Mouse (Mus musculus) myocyte (in vitro differentiated cells): ENCODE results near the gene Prpf8. TPM values are rescaled to one million over a fixed set of nuclear protein-coding genes. Genes with fewer than 3 reads are reported as not detected.

Experiments used
- H3K27me3 ChIP-seq: one replicate; pipeline ENCODE4 v1.6.1; 2011; ENCODE audit not compliant: control insufficient read depth, insufficient read depth, insufficient read length
- H3K36me3 ChIP-seq: one replicate; pipeline ENCODE4 v1.6.1; 2011; ENCODE audit not compliant: control insufficient read depth, insufficient read depth
- H3K4me2 ChIP-seq: one replicate; pipeline ENCODE4 v1.6.1; 2011; ENCODE audit warnings: low read depth, control low read depth
- H3K4me3 ChIP-seq: one replicate; pipeline ENCODE4 v1.5.1; 2011; ENCODE audit warnings: mild to moderate bottlenecking, control low read depth, moderate library complexity
- H3K79me2 ChIP-seq: one replicate; pipeline ENCODE4 v1.6.1; 2011; ENCODE audit not compliant: control insufficient read depth, insufficient read depth
- H3ac ChIP-seq: one replicate; pipeline ENCODE4 v1.6.1; 2011; ENCODE audit not compliant: control insufficient read depth, insufficient read length
- CEBPB ChIP-seq: IDR thresholded peaks from 2 replicates; pipeline ENCODE4 v1.6.1; 2011; ENCODE audit warnings: mild to moderate bottlenecking, moderate library complexity; ENCODE audit not compliant: poor library complexity, insufficient read depth, severe bottlenecking
- E2F4 ChIP-seq: IDR thresholded peaks from one replicate; pipeline ENCODE4 v1.6.1; 2011; ENCODE audit warnings: mild to moderate bottlenecking, control low read depth, moderate library complexity; ENCODE audit not compliant: insufficient read depth
- MAX ChIP-seq: IDR thresholded peaks from one replicate; pipeline ENCODE4 v1.6.1; 2011; ENCODE audit warnings: low read depth, mild to moderate bottlenecking, control low read depth
- MYOD1 ChIP-seq, 3 experiments: IDR thresholded peaks; one replicate each; pipeline ENCODE4 v1.6.1; 2011; ENCODE audit warnings: control low read depth in 2 of 3, low read depth in 2 of 3, mild to moderate bottlenecking in 2 of 3, moderate library complexity in 1 of 3; ENCODE audit not compliant: insufficient read length in 2 of 3, control insufficient read depth in 1 of 3
- MYOG ChIP-seq, 3 experiments: IDR thresholded peaks; one replicate each; pipeline ENCODE4 v1.6.1; 2011; ENCODE audit warnings: control low read depth in 2 of 3, low read depth in 2 of 3, mild to moderate bottlenecking in 2 of 3; ENCODE audit not compliant: insufficient read length in 2 of 3, control insufficient read depth in 1 of 3, insufficient read depth in 1 of 3
- POLR2A ChIP-seq: IDR thresholded peaks from one replicate; pipeline ENCODE4 v1.6.1; 2011; ENCODE audit warnings: low read depth, mild to moderate bottlenecking, control low read depth, moderate library complexity; ENCODE audit not compliant: insufficient read length
- POLR2AphosphoS2 ChIP-seq: IDR thresholded peaks from one replicate; pipeline ENCODE4 v1.6.1; 2011; ENCODE audit warnings: low read depth, control low read depth; ENCODE audit not compliant: insufficient read length
- REST ChIP-seq: IDR thresholded peaks from one replicate; pipeline ENCODE4 v1.6.1; 2011; ENCODE audit warnings: mild to moderate bottlenecking, control low read depth, moderate library complexity; ENCODE audit not compliant: insufficient read depth, insufficient read length
- SRF ChIP-seq: IDR thresholded peaks from one replicate; pipeline ENCODE4 v1.6.1; 2011; ENCODE audit warnings: low read depth; ENCODE audit not compliant: control insufficient read depth, insufficient read length
- TCF12 ChIP-seq: IDR thresholded peaks from one replicate; pipeline ENCODE4 v1.6.1; 2011; ENCODE audit warnings: mild to moderate bottlenecking, control low read depth; ENCODE audit not compliant: poor library complexity, insufficient read depth, severe bottlenecking
- TCF3 ChIP-seq: IDR thresholded peaks from one replicate; pipeline ENCODE4 v1.6.1; 2011; ENCODE audit warnings: low read depth, control low read depth; ENCODE audit not compliant: insufficient read length
- USF1 ChIP-seq: IDR thresholded peaks from one replicate; pipeline ENCODE4 v1.6.1; 2011; ENCODE audit warnings: low read depth, mild to moderate bottlenecking, control low read depth, moderate library complexity
- polyA plus RNA-seq: library from polyadenylated mRNA; unstranded; fragments of >200 nt; fragmentation: generic; extraction: Trizol; gene quantifications from one replicate; pipeline ENCODE4 v1.2.1, GENCODE M21; 2012; ENCODE audit warnings: missing spikeins

Prpf8 gene
- polyA plus RNA-seq, 1 experiment = 93.0 TPM

GRCm38 (mm10) chr11:75537491-75538183, 51.0 kb downstream of the Prpf8 start:
- Histone ChIP-seq H3K79me2 (no peaks in the 10 kb centered on the region), H3K4me3 (no peak overlapping the region), H3ac (no peak overlapping the region), H3K4me2 (peak overlapping the region; percentile 3), H3K36me3 (no peaks in the 10 kb centered on the region), H3K27me3 (no peaks in the 10 kb centered on the region)
- no peak for TF ChIP-seq TCF12
- TF ChIP-seq MYOG (IDR thresholded peaks at IDR 0.05; ENCODE audit: control insufficient read depth in 1 of 3, insufficient read depth in 1 of 3, insufficient read length in 2 of 3, low read depth in 2 of 3) = peak in 2 of 3 experiments; percentile 8 to 14

- peak in 2 of 3 experiments; percentile 22 to 73 for TF ChIP-seq MYOG (IDR thresholded peaks at IDR 0.05; ENCODE audit: control insufficient read depth in 1 of 3, insufficient read depth in 1 of 3, insufficient read length in 2 of 3, low read depth in 2 of 3)
- no peak for TF ChIP-seq E2F4
- TF ChIP-seq POLR2A = no peak
- TF ChIP-seq MYOD1 (IDR thresholded peaks at IDR 0.05; ENCODE audit: control insufficient read depth in 1 of 3, insufficient read length in 2 of 3, low read depth in 2 of 3) = peak in 2 of 3 experiments; percentile 41 to 71
- peak; percentile 37 for TF ChIP-seq TCF12
- TF ChIP-seq REST = no peak
- no peak for TF ChIP-seq MAX
- no peaks in the 10 kb centered on the region for H3K27me3 ChIP-seq
- no peaks in the 10 kb centered on the region for H3K79me2 ChIP-seq
- H3ac ChIP-seq = no peak overlapping the region
- H3K4me2 ChIP-seq = peak overlapping the region; percentile 3
- H3K4me3 ChIP-seq = no peak overlapping the region
- H3K36me3 ChIP-seq = no peaks in the 10 kb centered on the region
Measured at GRCm38 (mm10) chr11:75538184-75538969, 51.8 kb downstream of the Prpf8 start.

GRCm38 (mm10) chr11:75538970-75539299, 52.3 kb downstream of the Prpf8 start:
- TF ChIP-seq TCF12 = no peak
- no peak for TF ChIP-seq MYOG (IDR thresholded peaks at IDR 0.05; ENCODE audit: control insufficient read depth in 1 of 3, insufficient read depth in 1 of 3, insufficient read length in 2 of 3, low read depth in 2 of 3)
- TF ChIP-seq POLR2AphosphoS2 = no peak
- TF ChIP-seq E2F4 = no peak
- no peak for TF ChIP-seq TCF3
- TF ChIP-seq REST = no peak
- no peak for TF ChIP-seq POLR2A
- no peak for TF ChIP-seq SRF
- no peak for TF ChIP-seq MYOD1 (IDR thresholded peaks at IDR 0.05; ENCODE audit: control insufficient read depth in 1 of 3, insufficient read length in 2 of 3, low read depth in 2 of 3)
- TF ChIP-seq CEBPB = no peak
- no peak for TF ChIP-seq MAX
- no peak for TF ChIP-seq USF1
- H3K4me2 ChIP-seq = no peak overlapping the region
- no peaks in the 10 kb centered on the region for H3K36me3 ChIP-seq
- H3ac ChIP-seq = no peak overlapping the region
- H3K79me2 ChIP-seq = no peaks in the 10 kb centered on the region
- H3K27me3 ChIP-seq = no peaks in the 10 kb centered on the region
- H3K4me3 ChIP-seq = no peak overlapping the region

GRCm38 (mm10) chr11:75540209-75540608, 53.6 kb downstream of the Prpf8 start:
- no peak overlapping the region for H3K4me3 ChIP-seq
- H3K36me3 ChIP-seq = no peaks in the 10 kb centered on the region
- peak in 2 of 3 experiments; percentile 29 to 55 for TF ChIP-seq MYOD1 (IDR thresholded peaks at IDR 0.05; ENCODE audit: control insufficient read depth in 1 of 3, insufficient read length in 2 of 3, low read depth in 2 of 3)
- peak in 2 of 3 experiments; percentile 11 to 76 for TF ChIP-seq MYOG (IDR thresholded peaks at IDR 0.05; ENCODE audit: control insufficient read depth in 1 of 3, insufficient read depth in 1 of 3, insufficient read length in 2 of 3, low read depth in 2 of 3)
- no peak for TF ChIP-seq USF1
- H3K79me2 ChIP-seq = no peaks in the 10 kb centered on the region
- H3K4me2 ChIP-seq = no peak overlapping the region
- no peaks in the 10 kb centered on the region for H3K27me3 ChIP-seq
- H3ac ChIP-seq = no peak overlapping the region

- H3K27me3 ChIP-seq = no peaks in the 10 kb centered on the region
- H3K4me3 ChIP-seq = no peak overlapping the region
- H3ac ChIP-seq = no peak overlapping the region
- no peak for TF ChIP-seq USF1
- no peak for TF ChIP-seq REST
- TF ChIP-seq E2F4 = no peak
- TF ChIP-seq MYOD1 (IDR thresholded peaks at IDR 0.05; ENCODE audit: control insufficient read depth in 1 of 3, insufficient read length in 2 of 3, low read depth in 2 of 3) = no peak
- TF ChIP-seq TCF3 = no peak
- TF ChIP-seq POLR2A = no peak
- TF ChIP-seq POLR2AphosphoS2 = no peak
- TF ChIP-seq MYOG (IDR thresholded peaks at IDR 0.05; ENCODE audit: control insufficient read depth in 1 of 3, insufficient read depth in 1 of 3, insufficient read length in 2 of 3, low read depth in 2 of 3) = no peak
- H3K36me3 ChIP-seq = no peaks in the 10 kb centered on the region
- H3K4me2 ChIP-seq = no peak overlapping the region
- H3K79me2 ChIP-seq = no peaks in the 10 kb centered on the region
Measured at GRCm38 (mm10) chr11:75540710-75541581, 54.3 kb downstream of the Prpf8 start.
